Mouse (Mus musculus) forebrain, embryonic 11.5 days (tissue): ENCODE results near the gene Ephb1. TPM values are rescaled to one million over a fixed set of nuclear protein-coding genes. Genes with fewer than 3 reads are reported as not detected.
A peak's percentile ranks its signal among the peaks of the same experiment; 100 is the strongest.

Experiments
- ATAC-seq: fragments of 200-750 bp; cut with Nextera tagmentation; replicated peaks from 2 replicates; pipeline ENCODE4 v1.8.0; 2017; ENCODE audit warnings: moderate TSS enrichment; ENCODE audit not compliant: low FRiP score
- DNase-seq: peaks from one replicate; pipeline ENCODE4 v3.0.0-alpha.2; 2017; ENCODE audit warnings: low spot score
- H3K27ac ChIP-seq: fragments of 300-500 bp; sonication (generic); 2 replicates; pipeline ENCODE4 v1.5.1; 2014; ENCODE audit warnings: low read depth, low read length
- H3K27me3 ChIP-seq: fragments of 300-500 bp; sonication (generic); 2 replicates; pipeline ENCODE4 v1.6.1; 2014; ENCODE audit warnings: mild to moderate bottlenecking, low read length, mixed read lengths; ENCODE audit not compliant: control insufficient read depth, insufficient read depth
- H3K36me3 ChIP-seq: fragments of 300-500 bp; sonication (generic); 2 replicates; pipeline ENCODE4 v1.6.1; 2014; ENCODE audit warnings: mild to moderate bottlenecking, low read length, moderate library complexity, mixed read lengths; ENCODE audit not compliant: control insufficient read depth, insufficient read depth
- H3K4me1 ChIP-seq: fragments of 300-500 bp; sonication (generic); replicated peaks from 2 replicates; pipeline ENCODE4 v1.6.1; 2014; ENCODE audit warnings: low read length, mixed read lengths; ENCODE audit not compliant: control insufficient read depth, insufficient read depth
- H3K4me2 ChIP-seq: fragments of 300-500 bp; sonication (generic); 2 replicates; pipeline ENCODE4 v1.6.1; 2014; ENCODE audit warnings: low read depth, mild to moderate bottlenecking, low read length, moderate library complexity, mixed read lengths; ENCODE audit not compliant: severe bottlenecking
- H3K4me3 ChIP-seq: fragments of 300-500 bp; sonication (generic); 2 replicates; pipeline ENCODE4 v1.5.1; 2014; ENCODE audit warnings: low read depth, low read length
- H3K9ac ChIP-seq: fragments of 300-500 bp; sonication (generic); 2 replicates; pipeline ENCODE4 v1.6.1; 2014; ENCODE audit warnings: low read length
- H3K9me3 ChIP-seq: fragments of 300-500 bp; sonication (generic); 2 replicates; pipeline ENCODE4 v1.6.1; 2016; ENCODE audit warnings: low read length, mixed read lengths; ENCODE audit not compliant: control insufficient read depth
- WGBS: fragments of 180-500 bp; shearing (Covaris S2); extraction: QIAGEN DNeasy Blood & Tissue Kit; methylation state at CpG from one replicate; pipeline ENCODE4 v1.1.7; 2014; 5-methylcytosine and 5-hydroxymethylcytosine counted together
- polyA plus RNA-seq: library from polyadenylated mRNA; unstranded; fragments of >200 nt; fragmentation: Nextera tagmentation; extraction: Ambion mirVana; gene quantifications from 2 replicates; pipeline ENCODE4 v1.2.1, GENCODE M21; 2014

Ephb1 gene
- polyA plus RNA-seq, 1 experiment from 2014 or later = 19.9 TPM

DNA sequence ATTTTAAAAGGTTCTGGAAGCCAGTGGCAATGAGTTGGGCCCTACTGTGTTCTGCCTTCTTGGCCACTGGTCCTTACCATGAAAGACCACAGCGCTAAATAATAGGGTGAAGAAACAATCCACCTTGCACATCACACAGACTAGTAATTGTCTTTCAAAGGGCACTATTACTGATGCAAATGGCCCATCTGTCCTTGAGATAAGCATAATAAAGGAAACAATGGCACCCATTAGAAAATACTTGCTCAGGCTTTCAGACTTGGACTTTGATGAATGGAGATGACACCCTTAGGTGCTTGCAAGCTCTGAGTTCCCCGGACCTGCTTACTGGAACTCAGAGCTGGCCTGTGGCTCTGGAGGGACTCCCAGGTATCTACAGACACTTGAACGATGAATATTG, 149.0 kb downstream of the Ephb1 start:
- no peaks in the 10 kb centered on the region for H3K9me3 ChIP-seq
- ATAC-seq (no peak), DNase-seq (no peak)
- no peak overlapping the region for H3K4me3 ChIP-seq
- no peak overlapping the region for H3K27ac ChIP-seq
- H3K4me2 ChIP-seq = no peak overlapping the region
- H3K27me3 ChIP-seq = peaks cover 26% of the 10 kb centered on the region
- no peaks in the 10 kb centered on the region for H3K4me1 ChIP-seq
- H3K9ac ChIP-seq = no peak overlapping the region
- 71% methylated on average over 3 of the region's 3 CpGs for WGBS
- no peaks in the 10 kb centered on the region for H3K36me3 ChIP-seq

DNA sequence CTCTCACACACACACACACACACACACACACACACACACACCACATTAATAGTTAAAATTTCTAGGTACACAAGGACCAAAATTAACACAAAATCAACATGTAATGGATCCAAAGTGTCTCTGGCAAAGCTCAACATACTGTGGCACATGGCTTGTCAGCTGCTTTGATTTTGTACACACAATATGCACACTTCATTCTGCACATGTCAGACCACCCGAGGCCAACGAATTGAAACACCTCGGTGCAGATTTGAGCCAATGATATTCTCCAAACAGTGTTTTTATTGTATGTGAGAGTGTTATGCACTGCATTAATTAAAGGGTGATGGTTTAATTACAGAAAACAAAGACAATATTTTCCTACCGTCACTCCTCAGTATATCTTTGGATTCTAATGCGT, 152.6 kb downstream of the Ephb1 start:
- H3K36me3 ChIP-seq = no peaks in the 10 kb centered on the region
- no peak overlapping the region for H3K9ac ChIP-seq
- ATAC-seq (no peak), DNase-seq (no peak)
- H3K4me3 ChIP-seq = no peak overlapping the region
- WGBS = 81% methylated on average over 5 of the region's 5 CpGs
- H3K4me2 ChIP-seq = no peak overlapping the region
- H3K9me3 ChIP-seq = no peaks in the 10 kb centered on the region
- H3K27ac ChIP-seq = no peak overlapping the region
- 0 out of 2 replicates have a peak, but pooled peaks cover 8% of the 10 kb centered on the region for H3K27me3 ChIP-seq
- peaks cover 2% of the 10 kb centered on the region for H3K4me1 ChIP-seq

DNA sequence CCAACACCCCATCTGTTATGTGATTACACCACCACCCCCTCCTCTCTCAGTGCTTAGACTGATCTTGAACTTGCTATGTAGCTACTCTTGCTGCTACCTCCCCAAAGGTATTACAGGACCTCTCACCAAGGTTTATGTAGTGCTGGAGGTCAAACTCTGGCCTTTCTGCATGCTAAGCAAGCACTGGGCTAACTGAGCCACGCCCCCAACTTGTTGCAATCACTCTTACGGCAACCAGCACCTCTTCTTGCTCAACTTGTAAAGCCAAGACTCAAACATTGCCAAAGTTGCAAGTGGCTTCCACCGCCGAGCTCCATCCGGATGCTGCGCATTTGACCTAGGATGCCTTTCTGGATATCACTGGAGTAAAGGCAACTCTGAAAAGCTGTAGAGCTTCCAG, 157.6 kb downstream of the Ephb1 start:
- no peak overlapping the region for H3K9ac ChIP-seq
- peaks cover 24% of the 10 kb centered on the region for H3K4me1 ChIP-seq
- H3K4me2 ChIP-seq = no peak overlapping the region
- 97% methylated on average over 6 of the region's 6 CpGs for WGBS
- DNase-seq (no peak), ATAC-seq (no peak)
- no peak overlapping the region for H3K27ac ChIP-seq
- no peak overlapping the region for H3K4me3 ChIP-seq
- H3K27me3 ChIP-seq = peaks cover 2% of the 10 kb centered on the region; the same call in 1 of the 2 replicates
- no peaks in the 10 kb centered on the region; the same call in 1 of the 2 replicates for H3K36me3 ChIP-seq
- H3K9me3 ChIP-seq = no peaks in the 10 kb centered on the region

DNA sequence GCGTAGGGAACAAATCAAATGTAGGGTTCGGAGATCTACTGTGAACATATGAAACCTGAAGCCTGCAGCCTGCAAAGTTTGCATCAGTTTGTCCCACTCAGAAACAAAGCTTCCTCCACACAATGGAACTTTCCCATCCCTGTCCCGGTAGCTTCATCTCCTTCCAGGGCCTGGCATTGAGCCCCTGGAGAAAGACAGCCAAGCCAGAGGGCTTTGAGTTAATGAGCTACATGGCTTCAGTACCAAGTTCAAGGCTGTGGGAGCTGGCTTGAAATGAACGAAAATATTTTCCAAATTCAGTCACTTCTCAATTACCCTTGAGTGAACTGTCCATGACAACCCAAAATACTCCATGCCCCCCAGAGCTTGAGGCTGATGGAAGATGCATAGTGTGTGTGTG, 160.4 kb downstream of the Ephb1 start:
- ATAC-seq = no peak
- WGBS = 62% methylated on average over 4 of the region's 4 CpGs
- Histone ChIP-seq H3K27ac (peak overlapping the region; percentile 85), H3K9ac (0 out of 2 replicates have a peak overlapping the region, but pooled peaks have one; percentile 23), H3K4me1 (peaks cover 26% of the 10 kb centered on the region), H3K4me3 (no peak overlapping the region), H3K27me3 (peaks cover 8% of the 10 kb centered on the region; the same call in 1 of the 2 replicates), H3K4me2 (no peak overlapping the region; the same call in 1 of the 2 replicates), H3K36me3 (no peaks in the 10 kb centered on the region; the same call in 1 of the 2 replicates), H3K9me3 (no peaks in the 10 kb centered on the region)
- no peak for DNase-seq

DNA sequence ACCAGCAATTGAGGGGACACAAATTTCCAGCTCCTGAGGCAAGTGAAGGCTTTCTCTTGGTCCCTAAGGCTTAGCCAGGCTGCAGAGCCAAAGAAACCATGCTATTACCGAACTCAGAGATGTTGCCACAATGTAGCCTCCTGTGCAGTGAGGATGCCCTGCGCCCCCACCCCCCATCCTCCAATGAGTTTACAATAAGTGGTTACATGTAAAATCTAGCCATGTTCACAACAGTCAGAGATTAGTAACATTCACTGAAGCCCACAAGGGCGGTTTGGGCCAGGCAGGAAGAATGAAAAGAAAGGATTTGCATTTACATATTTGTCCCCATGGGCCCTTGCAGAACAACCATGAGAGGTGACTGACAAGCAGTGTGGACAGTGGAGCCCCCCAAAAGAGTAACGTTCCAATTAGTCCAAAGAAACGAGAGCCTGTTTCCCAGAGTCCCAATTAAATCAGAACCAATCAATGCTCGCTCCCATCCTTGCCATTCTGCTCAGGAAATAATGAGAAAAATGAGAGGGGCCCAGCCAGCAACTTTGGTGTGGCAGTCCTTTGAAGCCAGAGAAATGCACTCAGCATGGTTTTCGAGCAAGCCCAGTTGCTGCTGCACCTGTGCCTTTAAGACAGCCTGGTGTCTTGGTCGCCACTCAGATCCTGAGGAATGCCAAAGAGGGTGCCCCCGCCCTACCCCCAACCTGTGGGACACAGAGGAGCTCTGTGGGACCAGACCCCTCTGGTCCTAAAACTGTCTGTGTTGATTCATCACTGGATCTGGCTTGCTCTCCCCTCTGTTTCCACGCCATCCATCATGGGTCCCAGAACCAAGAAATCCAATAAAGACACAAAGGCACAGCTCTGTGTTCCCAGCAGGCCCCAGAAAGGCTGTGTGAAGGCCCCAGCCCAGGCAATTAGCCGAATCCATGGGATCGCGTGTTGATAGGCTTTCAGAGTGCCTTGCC, 161.5 kb downstream of the Ephb1 start:
- ATAC-seq (peak; percentile 91), DNase-seq (peak; percentile 82)
- no peak overlapping the region for H3K4me3 ChIP-seq
- H3K9me3 ChIP-seq = no peaks in the 10 kb centered on the region
- peak overlapping the region; percentile 39; the same call in 1 of the 2 replicates for H3K4me2 ChIP-seq
- H3K4me1 ChIP-seq = peaks cover 24% of the 10 kb centered on the region
- H3K27me3 ChIP-seq = peaks cover 8% of the 10 kb centered on the region
- H3K36me3 ChIP-seq = no peaks in the 10 kb centered on the region; the same call in 1 of the 2 replicates
- 16% methylated on average over 13 of the region's 13 CpGs for WGBS
- H3K9ac ChIP-seq = no peak overlapping the region; the same call in 1 of the 2 replicates
- H3K27ac ChIP-seq = peak overlapping the region; percentile 85

DNA sequence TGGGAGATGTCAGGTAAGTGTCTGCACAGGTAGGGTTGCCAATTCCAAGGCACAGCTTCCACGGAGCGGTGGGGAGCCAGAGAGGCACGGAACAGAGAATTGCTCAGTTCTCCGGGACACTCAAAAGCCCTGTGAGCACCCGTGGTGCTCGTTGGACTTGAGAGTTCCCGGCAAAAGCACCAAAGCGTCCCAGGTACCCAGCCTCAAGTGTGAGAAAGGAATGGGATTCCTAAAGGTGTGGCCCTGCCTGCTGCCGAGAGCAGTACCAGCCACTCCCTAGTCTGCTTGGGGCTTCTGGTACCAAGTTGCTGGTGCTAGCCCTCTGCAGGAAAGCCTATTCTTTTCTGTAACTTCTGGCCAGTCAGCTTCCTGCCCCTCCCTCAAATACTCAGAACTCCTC, 164.4 kb downstream of the Ephb1 start:
- DNase-seq (no peak), ATAC-seq (no peak)
- 88% methylated on average over 9 of the region's 9 CpGs for WGBS
- Histone ChIP-seq H3K27ac (no peak overlapping the region), H3K27me3 (peaks cover 20% of the 10 kb centered on the region), H3K4me3 (no peak overlapping the region), H3K4me1 (peaks cover 24% of the 10 kb centered on the region), H3K9ac (no peak overlapping the region), H3K36me3 (no peaks in the 10 kb centered on the region), H3K4me2 (no peak overlapping the region), H3K9me3 (no peaks in the 10 kb centered on the region)

DNA sequence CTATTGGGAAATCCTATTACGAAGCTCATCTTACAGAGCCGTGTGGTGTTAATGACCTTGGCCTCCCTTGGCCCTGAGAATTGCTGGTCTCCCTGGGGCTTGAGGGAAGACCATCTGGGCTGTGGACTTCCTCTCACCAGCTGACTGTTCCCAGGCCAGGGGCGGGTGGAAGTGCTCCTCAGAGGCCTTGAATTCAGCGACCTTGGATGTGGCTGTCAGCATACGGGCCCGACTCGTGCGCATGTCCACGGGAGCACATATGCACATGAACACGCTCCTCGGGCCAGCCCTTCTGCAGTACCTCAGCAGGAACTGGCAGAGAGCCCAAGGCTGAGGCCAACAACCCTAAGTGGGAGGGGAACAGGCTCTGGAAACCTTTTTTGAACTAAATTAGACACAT, 165.1 kb downstream of the Ephb1 start:
- ATAC-seq (no peak), DNase-seq (no peak)
- Histone ChIP-seq H3K9ac (no peak overlapping the region), H3K4me2 (no peak overlapping the region), H3K27ac (no peak overlapping the region), H3K27me3 (peaks cover 25% of the 10 kb centered on the region), H3K36me3 (no peaks in the 10 kb centered on the region), H3K4me1 (peaks cover 24% of the 10 kb centered on the region), H3K4me3 (no peak overlapping the region), H3K9me3 (no peaks in the 10 kb centered on the region)
- WGBS = 72% methylated on average over 11 of the region's 11 CpGs

DNA sequence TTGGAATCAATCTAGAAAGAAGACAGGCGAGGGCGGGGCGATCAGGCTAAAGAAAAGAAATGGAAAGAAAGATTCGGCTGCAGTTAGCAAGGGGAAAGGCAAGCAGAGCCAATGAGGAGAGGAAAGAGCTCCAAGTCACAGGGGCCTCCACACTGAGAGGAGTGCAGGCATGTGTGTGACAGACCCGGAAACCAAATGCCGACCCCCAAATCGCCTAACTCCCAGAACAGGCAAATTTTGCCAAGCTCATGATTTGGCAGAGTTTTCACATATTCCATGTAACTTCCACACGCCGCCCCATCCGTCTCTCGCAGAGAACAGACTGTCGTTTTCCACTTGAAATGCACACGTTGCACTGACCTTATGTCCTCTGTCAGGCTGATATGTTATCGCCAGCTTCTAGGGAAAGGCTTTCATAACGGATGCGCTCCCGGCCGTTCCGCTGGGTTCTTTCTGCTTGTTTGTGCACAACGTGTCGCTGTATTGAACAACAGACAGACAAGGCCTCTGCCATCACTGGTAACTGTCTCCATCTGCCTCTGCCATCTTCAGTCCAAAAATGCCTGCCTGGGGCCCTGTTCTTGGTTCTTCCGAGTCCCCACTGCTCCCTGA, 170.7 kb downstream of the Ephb1 start:
- WGBS = 80% methylated on average over 22 of the region's 22 CpGs
- Histone ChIP-seq H3K4me1 (peaks cover 10% of the 10 kb centered on the region; the same call in 1 of the 2 replicates), H3K36me3 (no peaks in the 10 kb centered on the region), H3K4me3 (no peak overlapping the region), H3K9me3 (no peaks in the 10 kb centered on the region), H3K27ac (no peak overlapping the region), H3K27me3 (peaks cover 30% of the 10 kb centered on the region), H3K9ac (no peak overlapping the region), H3K4me2 (no peak overlapping the region)
- DNase-seq = no peak
- ATAC-seq = no peak
